Mouse (Mus musculus): Measurements from ENCODE around the gene Gdi1. TPM values are rescaled to one million over a fixed set of nuclear protein-coding genes. Genes with fewer than 3 reads are reported as not detected.
A peak's percentile ranks its signal among the peaks of the same experiment; 100 is the strongest.

Gdi1 gene
- total and polyA plus RNA-seq, 2 experiments from 2014 or later, result 365 to 814 TPM

GRCm38 (mm10) chrX:74273422-74274322 lies 31.1 kb upstream of the Gdi1 start:
- DNase-seq (ENCODE audit: low spot score) (no peak), ATAC-seq (no peak)
- no peak overlapping the region for H3K27ac ChIP-seq
- no peaks in the 10 kb centered on the region for H3K27me3 ChIP-seq (ENCODE audit: insufficient read depth, low read length)
- WGBS, result 37% methylated on average over 10 of the region's 10 CpGs
- no peak overlapping the region for H3K4me2 ChIP-seq (ENCODE audit: low read depth, low read length)
- H3K9me3 ChIP-seq (ENCODE audit: low read length), result no peaks in the 10 kb centered on the region
- no peaks in the 10 kb centered on the region for H3K36me3 ChIP-seq (ENCODE audit: insufficient read depth, low read length)
- H3K4me1 ChIP-seq (ENCODE audit: insufficient read depth, low read length), result no peaks in the 10 kb centered on the region
- TF ChIP-seq CTCF (IDR thresholded peaks at IDR 0.05; ENCODE audit: low read depth), result no peak
- no peak overlapping the region for H3K4me3 ChIP-seq (ENCODE audit: low read length)
- H3K9ac ChIP-seq (replicated peaks; ENCODE audit: low read length), result no peak overlapping the region

DNA sequence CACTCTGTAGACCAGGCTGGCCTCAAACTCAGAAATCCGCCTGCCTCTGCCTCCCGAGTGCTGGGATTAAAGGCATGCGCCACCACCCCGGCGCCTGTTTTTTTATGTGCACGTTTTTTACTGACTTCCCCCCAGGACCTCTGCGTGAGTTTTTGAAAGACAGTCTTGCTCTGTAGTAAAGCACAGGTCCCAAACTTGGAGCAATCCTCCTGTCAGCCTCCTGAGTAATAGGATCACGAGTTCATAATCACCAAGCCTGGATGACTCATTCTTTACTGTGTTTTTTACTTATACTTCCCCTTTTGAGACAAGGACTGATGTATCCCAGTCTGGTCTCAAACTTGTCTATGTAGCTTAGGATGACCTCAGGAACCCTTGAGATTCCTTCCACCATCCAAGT lies 26.9 kb upstream of the Gdi1 start:
- Histone ChIP-seq H3K36me3 (ENCODE audit: insufficient read depth, low read length) (no peaks in the 10 kb centered on the region), H3K4me3 (ENCODE audit: low read length) (no peak overlapping the region), H3K9ac (replicated peaks; ENCODE audit: low read length) (no peak overlapping the region), H3K27me3 (ENCODE audit: insufficient read depth, low read length) (no peaks in the 10 kb centered on the region), H3K27ac (no peak overlapping the region), H3K4me2 (ENCODE audit: low read depth, low read length) (no peak overlapping the region), H3K4me1 (ENCODE audit: insufficient read depth, low read length) (no peaks in the 10 kb centered on the region), H3K9me3 (ENCODE audit: low read length) (no peaks in the 10 kb centered on the region)
- no peak for ATAC-seq
- 72% methylated on average over 8 of the region's 8 CpGs for WGBS
- no peak for DNase-seq (ENCODE audit: low spot score)
- no peak for TF ChIP-seq CTCF (IDR thresholded peaks at IDR 0.05; ENCODE audit: low read depth)

DNA sequence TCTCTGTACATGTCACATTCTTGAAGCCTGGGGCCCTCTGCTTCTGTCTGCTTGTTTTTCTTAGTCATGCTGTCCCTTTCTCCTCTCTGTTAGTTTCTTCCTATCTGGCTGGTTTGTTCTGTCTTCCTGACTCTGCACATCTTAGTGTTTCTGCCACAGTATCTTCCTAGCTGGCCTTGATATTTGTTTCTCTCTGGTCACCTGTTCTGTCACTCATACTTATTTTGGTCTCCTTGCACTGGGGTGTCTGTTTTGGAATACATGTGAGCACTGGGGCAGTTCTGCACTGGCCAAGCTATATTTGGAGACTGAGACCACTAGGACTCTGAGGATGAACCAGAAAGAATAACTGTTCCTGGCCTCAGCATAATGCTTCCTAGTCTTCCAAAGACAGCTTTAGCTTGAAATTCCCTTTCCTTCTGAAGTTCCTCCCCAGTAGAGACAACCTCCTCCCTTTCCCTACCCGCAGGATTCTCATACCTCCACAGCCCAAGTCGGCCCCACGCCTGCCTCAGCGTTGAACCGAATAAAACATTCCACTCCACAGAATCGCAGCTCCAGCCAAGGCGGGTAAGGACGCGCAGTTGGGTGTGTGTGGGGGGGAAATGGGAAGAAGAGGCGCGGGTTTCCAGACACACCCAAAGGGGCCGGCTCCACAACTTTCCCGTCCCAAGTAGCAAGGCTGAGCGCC lies 23.6 kb upstream of the Gdi1 start:
- Histone ChIP-seq H3K4me3 (ENCODE audit: low read length) (peak overlapping the region; percentile 49), H3K27ac (peak overlapping the region; percentile 86), H3K27me3 (ENCODE audit: insufficient read depth, low read length) (no peaks in the 10 kb centered on the region), H3K9ac (replicated peaks; ENCODE audit: low read length) (peak overlapping the region; percentile 70; the same call in 1 of the 2 replicates), H3K4me2 (ENCODE audit: low read depth, low read length) (peak overlapping the region; percentile 62), H3K4me1 (ENCODE audit: insufficient read depth, low read length) (0 out of 2 replicates have a peak, but pooled peaks cover 3% of the 10 kb centered on the region), H3K36me3 (ENCODE audit: insufficient read depth, low read length) (no peaks in the 10 kb centered on the region), H3K9me3 (ENCODE audit: low read length) (no peaks in the 10 kb centered on the region)
- no peak for TF ChIP-seq CTCF (IDR thresholded peaks at IDR 0.05; ENCODE audit: low read depth)
- WGBS, result 18% methylated on average over 14 of the region's 14 CpGs
- DNase-seq (ENCODE audit: low spot score) (no peak), ATAC-seq (no peak; the same call in 1 of the 2 replicates)

DNA sequence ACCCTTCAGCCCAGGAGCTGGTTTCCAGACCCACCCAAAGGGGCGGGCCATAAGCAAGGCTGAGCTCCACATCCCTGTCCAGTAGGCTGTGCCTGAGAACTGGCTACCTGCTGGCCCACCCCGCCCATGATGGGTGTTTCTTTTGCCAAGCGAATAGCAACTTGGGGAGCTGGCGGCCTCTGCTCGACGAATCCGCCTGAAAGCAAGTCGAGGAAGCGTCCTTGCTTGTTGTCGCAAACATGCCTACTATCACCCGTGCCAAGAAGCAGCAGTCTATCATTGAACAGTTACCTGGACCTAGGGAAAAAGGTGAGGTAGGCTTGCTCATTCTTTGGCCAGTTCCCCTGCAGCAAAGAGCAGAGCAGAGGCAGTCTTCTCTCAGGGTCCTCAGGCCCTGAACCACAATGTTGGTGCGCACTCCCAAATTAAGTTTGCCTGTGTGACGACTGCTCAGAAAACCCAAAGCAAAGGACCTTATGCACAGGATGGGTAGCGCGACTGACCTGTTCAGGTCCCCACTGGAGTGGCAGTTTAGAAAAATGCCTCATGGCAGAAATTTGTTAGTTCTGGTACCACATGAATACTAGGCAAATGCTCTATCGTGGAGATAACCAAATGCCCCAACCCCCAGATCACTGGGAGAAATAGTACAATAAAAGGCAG lies 22.9 kb upstream of the Gdi1 start, which contains the start of the genes Taz and Dnase1l1:
Gene Taz, plus strand, starts transcription at position 181 of the 663 bp plus-strand sequence.
Gene Dnase1l1, minus strand, starts transcription at position 606 of the 663 bp plus-strand sequence.
- 27% methylated on average over 16 of the region's 16 CpGs for WGBS
- Histone ChIP-seq H3K9ac (replicated peaks; ENCODE audit: low read length) (peak within 1 kb of the TSS; percentile 70), H3K9me3 (ENCODE audit: low read length) (no peaks in the 10 kb centered on the region), H3K4me2 (ENCODE audit: low read depth, low read length) (peak within 1 kb of the TSS; percentile 62), H3K27ac (peak within 1 kb of the TSS; percentile 86), H3K27me3 (ENCODE audit: insufficient read depth, low read length) (no peaks in the 10 kb centered on the region), H3K36me3 (ENCODE audit: insufficient read depth, low read length) (no peaks in the 10 kb centered on the region), H3K4me1 (ENCODE audit: insufficient read depth, low read length) (0 out of 2 replicates have a peak, but pooled peaks cover 3% of the 10 kb centered on the region), H3K4me3 (ENCODE audit: low read length) (peak within 1 kb of the TSS; percentile 49)
- TF ChIP-seq CTCF (IDR thresholded peaks at IDR 0.05; ENCODE audit: low read depth), result no peak
- DNase-seq (ENCODE audit: low spot score), result peak; percentile 64
- ATAC-seq, result peak; percentile 71

GRCm38 (mm10) chrX:74282395-74283091 lies 22.3 kb upstream of the Gdi1 start:
- ATAC-seq (peak; percentile 90), DNase-seq (ENCODE audit: low spot score) (peak; percentile 91)
- H3K4me1 ChIP-seq (ENCODE audit: insufficient read depth, low read length), result 0 out of 2 replicates have a peak, but pooled peaks cover 3% of the 10 kb centered on the region
- H3K4me2 ChIP-seq (ENCODE audit: low read depth, low read length), result peak overlapping the region; percentile 62
- no peaks in the 10 kb centered on the region for H3K36me3 ChIP-seq (ENCODE audit: insufficient read depth, low read length)
- H3K9me3 ChIP-seq (ENCODE audit: low read length), result no peaks in the 10 kb centered on the region
- peak overlapping the region; percentile 86 for H3K27ac ChIP-seq
- WGBS, result 31% methylated on average over 39 of the region's 39 CpGs
- H3K9ac ChIP-seq (replicated peaks; ENCODE audit: low read length), result peak overlapping the region; percentile 70
- no peak for TF ChIP-seq CTCF (IDR thresholded peaks at IDR 0.05; ENCODE audit: low read depth)
- H3K27me3 ChIP-seq (ENCODE audit: insufficient read depth, low read length), result no peaks in the 10 kb centered on the region
- H3K4me3 ChIP-seq (ENCODE audit: low read length), result peak overlapping the region; percentile 49

DNA sequence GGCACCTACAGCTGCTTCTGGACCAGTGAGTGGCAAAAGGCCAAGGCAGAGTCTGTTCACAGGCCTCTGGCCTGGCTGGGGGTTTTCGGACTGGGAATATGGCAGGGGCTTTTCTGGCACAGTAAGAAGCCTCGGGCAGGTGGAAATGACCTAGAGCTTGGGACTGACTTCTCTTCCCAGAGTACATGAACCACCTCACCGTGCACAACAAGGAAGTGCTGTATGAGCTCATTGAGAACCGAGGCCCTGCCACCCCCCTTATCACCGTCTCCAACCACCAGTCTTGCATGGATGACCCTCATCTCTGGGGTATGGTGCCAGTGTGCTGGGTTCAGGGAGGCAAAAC lies 21.7 kb upstream of the Gdi1 start:
- no peaks in the 10 kb centered on the region for H3K27me3 ChIP-seq (ENCODE audit: insufficient read depth, low read length)
- H3K36me3 ChIP-seq (ENCODE audit: insufficient read depth, low read length), result no peaks in the 10 kb centered on the region
- H3K4me2 ChIP-seq (ENCODE audit: low read depth, low read length), result peak overlapping the region; percentile 62
- H3K9ac ChIP-seq (replicated peaks; ENCODE audit: low read length), result peak overlapping the region; percentile 70
- ATAC-seq (no peak), DNase-seq (ENCODE audit: low spot score) (no peak)
- peak overlapping the region; percentile 86 for H3K27ac ChIP-seq
- H3K4me1 ChIP-seq (ENCODE audit: insufficient read depth, low read length), result 0 out of 2 replicates have a peak, but pooled peaks cover 3% of the 10 kb centered on the region
- no peak for TF ChIP-seq CTCF (IDR thresholded peaks at IDR 0.05; ENCODE audit: low read depth)
- peak overlapping the region; percentile 49 for H3K4me3 ChIP-seq (ENCODE audit: low read length)
- 35% methylated on average over 5 of the region's 5 CpGs for WGBS
- H3K9me3 ChIP-seq (ENCODE audit: low read length), result no peaks in the 10 kb centered on the region

Data from hindbrain, postnatal 0 days (tissue).